Mouse (Mus musculus): Measurements from ENCODE around the gene Lemd2.

DNA sequence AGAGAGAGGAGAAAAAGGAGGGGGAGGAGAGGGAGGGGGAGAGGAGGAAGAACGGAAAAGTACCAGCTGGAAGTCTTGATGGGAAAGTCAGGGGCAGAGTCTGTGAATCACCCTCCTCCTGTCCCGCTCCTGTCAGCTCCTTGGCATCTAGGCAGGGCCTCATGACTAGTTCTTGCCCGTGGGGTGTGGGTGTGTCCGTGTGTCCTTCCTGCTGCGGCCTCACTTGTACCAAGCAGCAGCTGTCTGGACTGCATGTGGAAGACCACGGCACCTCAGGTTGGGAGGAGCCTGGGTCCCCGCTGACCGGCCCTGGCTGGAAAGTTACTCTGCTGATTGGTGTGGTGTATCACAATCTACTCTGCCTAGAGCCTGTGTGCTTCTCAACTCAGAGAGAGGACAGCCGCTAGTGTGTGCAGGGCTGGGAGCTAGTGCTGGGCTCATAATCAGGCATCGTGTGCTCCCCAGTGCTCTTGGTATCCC lies 62.3 kb downstream of the Lemd2 start:
- TF ChIP-seq CTCF (conservative IDR thresholded peaks at IDR 0.05; ENCODE audit: insufficient read depth, insufficient read length, low read depth, low read length): no peak
- TF ChIP-seq POLR2A (IDR thresholded peaks at IDR 0.05; ENCODE audit: low read depth, low read length): no peak
